Mouse (Mus musculus): Measurements from ENCODE around the gene Olfr1369-ps1. TPM values are rescaled to one million over a fixed set of nuclear protein-coding genes. Genes with fewer than 3 reads are reported as not detected.
A peak's percentile ranks its signal among the peaks of the same experiment; 100 is the strongest.
"Not testable (repeated sequence)": the region's sequence is repeated elsewhere in the genome, so short reads cannot be mapped to it uniquely, and the experiment has no call there.

Gene Olfr1369-ps1
- not detected for total RNA-seq (2021)
- long read RNA-seq, experiment 1 = 0 reads
- long read RNA-seq, experiment 2 = 0 reads

DNA sequence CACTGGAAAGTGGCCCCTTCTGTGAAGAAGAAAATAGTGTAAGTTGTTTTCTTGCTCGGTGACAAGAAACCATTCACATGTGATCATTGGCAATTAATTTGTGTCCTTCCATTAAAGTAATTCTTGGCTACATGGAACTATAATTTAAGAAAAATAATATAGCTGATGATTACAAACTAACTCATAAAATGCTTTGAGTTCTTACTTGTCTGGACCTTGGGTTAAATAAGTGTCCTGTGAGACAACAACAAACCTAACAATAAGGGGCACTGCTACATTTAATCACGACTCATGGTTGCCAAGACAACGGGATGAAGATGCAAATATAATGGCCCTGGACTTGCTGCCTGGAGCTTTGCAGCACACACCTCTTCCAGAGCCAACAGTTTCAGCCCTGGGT is at the start of gene Olfr1369-ps1:
Gene Olfr1369-ps1, plus strand, starts transcription at position 301 of the 400 bp plus-strand sequence.
- DNase-seq; intact Hi-C loops (cut with DNase I; ENCODE audit: low total_unique reads): not testable (repeated sequence)

DNA sequence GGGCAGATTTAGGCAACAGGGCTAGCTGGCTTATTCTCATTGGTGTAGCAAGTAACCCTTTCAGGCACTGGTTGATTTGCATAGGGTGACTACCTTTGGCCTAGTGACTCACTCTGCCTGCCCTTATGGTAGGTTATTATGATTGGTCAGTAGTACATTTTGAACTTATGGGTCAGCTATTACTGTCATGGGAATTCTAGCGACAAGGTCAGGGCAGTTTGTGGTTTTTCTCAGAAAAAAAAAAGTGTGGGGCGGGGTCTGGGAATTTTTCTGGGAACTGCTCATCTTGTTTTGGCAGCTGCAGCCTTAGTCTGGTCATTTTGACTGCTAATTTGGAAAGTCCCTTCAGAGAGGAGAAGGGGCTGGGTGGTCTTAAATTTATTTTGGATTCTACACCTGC is 45.3 kb upstream of the Olfr1369-ps1 start:
- no peak for DNase-seq
- intact Hi-C loops (cut with DNase I; ENCODE audit: low total_unique reads) = no loop called here

DNA sequence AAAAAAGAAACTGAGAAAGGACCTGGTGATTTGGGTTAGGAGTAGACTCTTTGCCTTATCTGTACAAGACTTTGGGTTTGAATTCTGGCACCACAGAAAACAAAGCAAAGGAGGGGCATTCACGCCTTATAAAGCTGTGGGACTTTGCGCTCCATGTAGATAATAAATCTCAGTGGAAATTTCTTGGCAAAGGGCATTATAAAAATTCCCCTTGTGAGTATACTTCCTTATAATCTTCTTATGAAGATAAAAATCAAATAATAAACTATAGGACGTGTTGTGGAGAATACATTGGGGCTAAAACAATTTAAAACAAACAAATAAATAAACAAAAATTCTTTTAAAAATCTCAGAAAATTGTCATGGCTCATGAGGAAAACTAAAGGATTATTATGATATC is 36.4 kb upstream of the Olfr1369-ps1 start, which contains the start of gene Olfr1370:
Gene Olfr1370, minus strand, starts transcription at position 101 of the 400 bp plus-strand sequence.
- intact Hi-C loops (cut with DNase I; ENCODE audit: low total_unique reads) = no loop called here
- no peak for DNase-seq

DNA sequence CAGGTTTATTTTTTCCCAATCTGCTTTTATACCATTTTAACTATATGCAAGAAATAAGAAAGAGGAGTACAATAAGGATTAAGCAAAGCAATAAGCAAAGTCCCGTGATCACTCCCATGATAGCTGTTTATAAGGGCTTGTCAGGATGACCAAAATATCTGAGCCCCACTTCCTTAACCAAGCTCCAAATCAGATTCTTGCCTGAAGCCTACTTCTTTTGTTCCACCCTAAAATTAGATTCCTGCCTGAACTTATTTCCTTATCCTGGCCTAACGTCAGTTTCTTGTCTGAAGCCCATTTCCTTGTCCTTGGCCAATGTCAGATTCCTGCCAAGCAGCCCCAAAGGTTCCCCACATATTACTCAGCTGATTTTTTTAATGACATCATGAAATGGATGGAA is 28.6 kb upstream of the Olfr1369-ps1 start:
- intact Hi-C loops (cut with DNase I; ENCODE audit: low total_unique reads) = no loop called here
- no peak for DNase-seq

DNA sequence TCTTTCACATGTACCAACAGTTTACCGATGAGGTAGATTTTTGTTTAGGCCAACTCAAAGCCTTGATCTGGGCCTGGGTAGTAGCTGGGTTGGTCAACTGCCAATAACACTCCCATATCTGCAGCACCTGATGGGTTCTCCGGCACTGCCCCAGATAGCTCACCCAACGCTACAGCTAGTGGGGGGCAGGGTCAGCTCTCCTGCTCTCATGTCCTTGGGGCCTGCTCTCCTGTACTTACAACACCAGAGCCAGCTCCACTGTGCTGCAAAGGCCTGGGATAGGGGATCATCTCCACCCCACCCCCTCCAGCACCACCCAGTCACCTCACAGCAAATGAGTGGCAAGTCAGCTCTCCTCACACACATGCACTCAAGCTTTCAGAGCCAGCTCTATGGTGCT is 1.5 kb upstream of the Olfr1369-ps1 start:
- intact Hi-C loops (cut with DNase I; ENCODE audit: low total_unique reads) = no loop called here

DNA sequence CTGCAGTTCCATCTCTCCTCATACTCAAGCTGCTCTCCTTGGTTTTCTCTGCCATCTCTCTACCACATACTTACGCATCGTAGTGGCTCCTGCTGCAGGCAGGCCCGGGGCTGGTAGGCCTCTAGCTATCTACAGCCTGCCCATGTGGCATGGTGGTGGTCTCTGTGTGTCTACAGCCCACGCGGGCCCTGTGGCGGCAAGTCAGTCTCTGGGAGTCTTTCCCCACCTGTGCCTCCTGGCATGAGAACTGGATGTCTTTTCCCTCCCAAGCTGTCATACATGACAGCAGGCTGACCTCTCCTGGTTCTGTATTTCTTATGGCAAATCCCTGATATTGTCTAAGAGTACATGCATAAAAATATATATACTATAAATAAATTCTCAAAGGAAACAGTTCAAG is 842 bp upstream of the Olfr1369-ps1 start:
- no peak for DNase-seq
- intact Hi-C loops (cut with DNase I; ENCODE audit: low total_unique reads) = no loop called here

More for the DNA sequence above, 1.5 kb upstream of the Olfr1369-ps1 start:
- no peak for DNase-seq

DNA sequence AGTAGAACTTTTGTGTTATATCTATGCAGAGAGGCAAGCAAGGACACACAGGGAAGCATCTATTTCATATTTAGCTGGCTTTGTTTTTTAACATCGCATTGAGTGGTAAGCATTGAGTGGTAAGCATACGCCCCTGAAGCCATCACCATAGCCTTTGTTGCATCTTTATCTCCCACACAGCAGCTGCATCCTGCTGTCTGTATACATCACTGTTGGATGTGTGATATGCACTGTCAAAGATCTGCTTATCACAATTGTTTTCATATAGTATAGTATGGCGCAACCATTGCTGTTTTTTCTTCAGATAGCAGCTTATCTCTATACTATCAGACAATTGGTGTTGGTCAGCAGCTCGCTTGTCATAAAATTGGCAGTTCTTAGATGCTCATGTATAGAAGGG is 2.8 kb downstream of the Olfr1369-ps1 start:
- DNase-seq = no peak
- intact Hi-C loops (cut with DNase I; ENCODE audit: low total_unique reads) = no loop called here

DNA sequence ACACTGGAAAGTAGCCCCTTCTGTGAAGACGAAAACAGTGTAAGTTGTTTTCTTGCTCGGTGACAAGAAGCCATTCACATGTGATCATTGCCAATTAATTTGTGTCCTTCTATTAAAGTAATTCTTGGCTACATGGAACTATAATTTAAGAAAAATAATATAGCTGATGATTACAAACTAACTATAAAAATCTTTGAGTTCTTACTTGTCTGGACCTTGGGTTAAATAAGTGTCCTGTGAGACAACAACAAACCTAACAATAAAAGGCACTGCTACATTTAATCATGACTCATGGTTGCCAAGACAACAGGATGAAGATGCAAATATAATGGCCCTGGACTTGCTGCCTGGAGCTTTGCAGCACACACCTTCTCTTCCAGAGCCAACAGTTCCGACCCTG is 18.1 kb downstream of the Olfr1369-ps1 start, which contains the start of gene Olfr263:
Gene Olfr263, plus strand, starts transcription at position 301 of the 400 bp plus-strand sequence.
- DNase-seq; intact Hi-C loops (cut with DNase I; ENCODE audit: low total_unique reads): not testable (repeated sequence)

DNA sequence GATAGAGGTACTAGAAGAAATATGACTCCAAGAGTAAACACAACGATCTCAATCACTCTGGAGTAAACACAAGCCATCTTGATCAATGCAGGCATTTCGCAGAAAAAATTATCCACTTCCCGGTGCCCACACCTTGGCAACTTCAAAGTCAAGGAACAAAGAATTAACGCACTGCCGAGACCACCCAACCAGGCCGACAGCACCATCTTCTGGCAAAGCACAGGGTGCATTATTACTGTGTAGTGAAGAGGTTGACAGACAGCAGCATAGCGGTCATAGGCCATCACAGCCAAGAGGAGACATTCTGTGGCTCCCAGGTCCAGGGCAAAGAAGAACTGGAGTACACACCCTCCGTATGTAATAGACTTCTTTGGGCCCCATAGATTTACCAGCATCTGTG is 31.1 kb downstream of the Olfr1369-ps1 start:
- DNase-seq = no peak
- intact Hi-C loops (cut with DNase I; ENCODE audit: low total_unique reads) = no loop called here

DNA sequence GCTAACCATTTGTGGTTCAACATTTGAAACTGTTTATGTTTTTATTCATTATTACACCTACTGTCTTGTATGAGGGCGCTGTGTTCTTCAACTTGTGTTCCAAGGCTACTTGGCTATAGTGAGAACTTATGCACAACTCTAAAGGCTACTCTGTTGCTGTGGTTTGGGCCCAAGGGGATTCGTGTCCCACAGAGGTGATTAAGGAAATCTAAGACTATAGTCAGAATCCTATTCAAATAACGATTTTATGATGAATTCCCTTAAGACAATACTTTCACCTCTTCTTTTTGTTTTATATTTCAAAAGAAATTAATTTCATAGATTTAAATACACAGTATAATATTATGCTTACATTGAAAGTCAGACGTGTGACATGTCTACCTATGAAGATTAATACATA is 34.5 kb downstream of the Olfr1369-ps1 start, which contains the start of gene Olfr1368:
Gene Olfr1368, minus strand, starts transcription at position 101 of the 400 bp plus-strand sequence.
- DNase-seq = no peak
- intact Hi-C loops (cut with DNase I; ENCODE audit: low total_unique reads) = no loop called here

DNA sequence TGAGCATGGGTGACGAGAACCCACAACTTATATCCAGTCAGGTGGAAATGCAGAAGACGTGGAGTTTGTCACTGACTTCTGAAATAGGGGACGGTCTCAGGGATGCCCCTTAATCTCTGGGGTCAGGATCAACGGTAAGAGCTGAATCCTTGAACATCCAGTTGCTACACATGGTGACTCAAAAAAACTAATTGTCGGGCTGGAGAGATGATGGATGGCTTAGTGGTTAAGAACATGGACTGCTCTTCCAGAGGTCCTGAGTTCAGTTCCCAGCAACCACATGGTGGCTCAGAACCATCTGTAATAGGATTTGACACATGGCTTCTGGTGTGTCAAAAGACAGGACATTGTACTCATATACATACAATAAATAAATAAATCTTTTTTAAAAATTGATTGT is 44.6 kb downstream of the Olfr1369-ps1 start:
- no peak for DNase-seq
- intact Hi-C loops (cut with DNase I; ENCODE audit: low total_unique reads) = no loop called here

DNA sequence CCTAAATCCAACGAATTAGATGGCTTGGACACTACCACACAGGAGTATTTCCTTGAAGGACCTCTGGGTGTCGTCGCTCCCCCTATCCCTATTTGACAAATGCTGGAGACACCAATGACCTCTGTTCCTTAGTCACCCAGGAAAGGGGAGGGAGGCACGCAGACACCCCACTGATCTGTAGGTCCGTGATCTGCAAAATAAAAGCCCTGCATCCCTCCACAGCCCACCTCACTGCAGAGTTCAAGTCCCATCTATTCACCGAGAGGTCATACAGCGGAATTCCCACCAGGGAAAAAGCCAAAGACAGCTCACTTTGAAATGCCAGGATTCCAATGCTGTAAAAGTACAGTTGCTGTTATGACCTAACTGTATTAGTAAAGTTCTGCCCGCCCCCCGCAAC is 46.8 kb downstream of the Olfr1369-ps1 start:
- intact Hi-C loops (cut with DNase I; ENCODE audit: low total_unique reads) = no loop called here
- no peak for DNase-seq

DNA sequence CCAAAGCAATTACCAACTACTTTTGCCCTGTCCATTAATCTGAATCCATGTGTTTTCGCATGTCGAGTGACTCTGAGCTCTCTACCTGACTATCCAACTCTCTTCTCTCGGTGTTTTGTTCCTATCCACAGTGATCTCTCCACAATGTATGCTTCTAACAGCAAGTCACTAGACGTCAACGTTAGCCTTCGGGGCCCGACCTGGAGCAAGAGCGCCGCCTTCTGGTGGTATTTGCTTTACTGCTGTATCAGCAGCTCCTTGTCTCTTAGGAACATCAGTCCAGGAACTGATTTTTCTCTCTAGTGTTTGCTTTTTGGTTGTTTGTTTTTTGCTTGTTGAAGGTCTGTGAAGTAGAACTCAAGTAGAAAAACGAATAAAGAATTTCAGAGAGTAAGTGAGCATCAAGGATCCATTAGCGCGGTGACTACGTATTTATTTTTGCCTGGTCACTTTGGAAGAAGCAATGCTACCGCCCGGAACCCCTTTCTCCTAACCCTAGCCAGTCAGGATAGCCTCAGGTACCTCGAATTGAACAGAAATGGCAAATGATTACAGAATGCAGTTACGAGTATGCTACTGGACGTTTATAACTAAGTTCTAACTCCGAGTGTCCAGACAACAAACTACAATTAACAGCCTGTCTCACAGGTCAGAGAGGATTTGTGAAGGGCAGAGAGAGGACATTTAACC is 47.6 kb downstream of the Olfr1369-ps1 start:
- DNase-seq = peak; percentile 81
- intact Hi-C loops (cut with DNase I; ENCODE audit: low total_unique reads) = no loop called here

DNA sequence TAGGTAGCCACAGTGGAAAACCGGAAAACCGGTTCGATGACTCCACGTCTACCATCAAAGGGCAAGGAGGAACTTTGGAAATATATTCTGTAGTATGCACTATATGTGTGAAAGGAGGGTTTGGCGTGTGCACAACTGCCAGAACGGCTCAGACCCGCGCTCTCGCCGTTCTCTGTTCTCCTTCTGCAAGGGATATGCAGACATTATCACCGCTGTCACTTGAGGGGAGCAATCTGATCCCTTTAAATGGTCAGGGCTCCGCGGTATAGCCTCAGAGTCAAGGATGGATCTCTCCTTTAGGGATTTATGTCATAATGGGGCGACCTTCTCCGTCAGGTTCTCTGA is 48.2 kb downstream of the Olfr1369-ps1 start:
- DNase-seq = no peak
- intact Hi-C loops (cut with DNase I; ENCODE audit: low total_unique reads) = no loop called here

DNA sequence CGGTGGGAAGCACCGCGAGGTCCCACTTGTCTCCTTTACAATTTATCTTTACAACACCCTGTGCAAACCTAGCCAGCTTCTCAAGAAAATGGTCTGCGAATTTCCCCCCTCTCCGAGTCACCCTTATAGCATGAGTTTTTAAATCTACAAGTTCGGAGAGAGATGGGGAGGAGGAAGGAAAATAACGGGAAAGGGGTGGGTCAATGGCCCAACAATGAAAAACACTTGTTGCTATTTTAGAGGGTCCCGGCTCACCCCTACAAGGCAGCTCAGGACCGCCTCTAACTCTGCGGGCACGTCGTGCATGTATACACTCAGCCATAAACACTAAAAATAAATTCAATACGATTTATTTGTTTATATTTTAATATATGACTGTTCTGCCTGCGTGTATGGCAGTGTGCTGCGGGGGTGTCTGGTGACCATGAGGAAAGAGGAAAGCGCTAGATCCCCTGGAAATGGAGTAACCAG is 48.8 kb downstream of the Olfr1369-ps1 start:
- intact Hi-C loops (cut with DNase I; ENCODE audit: low total_unique reads) = no loop called here
- no peak for DNase-seq

DNA sequence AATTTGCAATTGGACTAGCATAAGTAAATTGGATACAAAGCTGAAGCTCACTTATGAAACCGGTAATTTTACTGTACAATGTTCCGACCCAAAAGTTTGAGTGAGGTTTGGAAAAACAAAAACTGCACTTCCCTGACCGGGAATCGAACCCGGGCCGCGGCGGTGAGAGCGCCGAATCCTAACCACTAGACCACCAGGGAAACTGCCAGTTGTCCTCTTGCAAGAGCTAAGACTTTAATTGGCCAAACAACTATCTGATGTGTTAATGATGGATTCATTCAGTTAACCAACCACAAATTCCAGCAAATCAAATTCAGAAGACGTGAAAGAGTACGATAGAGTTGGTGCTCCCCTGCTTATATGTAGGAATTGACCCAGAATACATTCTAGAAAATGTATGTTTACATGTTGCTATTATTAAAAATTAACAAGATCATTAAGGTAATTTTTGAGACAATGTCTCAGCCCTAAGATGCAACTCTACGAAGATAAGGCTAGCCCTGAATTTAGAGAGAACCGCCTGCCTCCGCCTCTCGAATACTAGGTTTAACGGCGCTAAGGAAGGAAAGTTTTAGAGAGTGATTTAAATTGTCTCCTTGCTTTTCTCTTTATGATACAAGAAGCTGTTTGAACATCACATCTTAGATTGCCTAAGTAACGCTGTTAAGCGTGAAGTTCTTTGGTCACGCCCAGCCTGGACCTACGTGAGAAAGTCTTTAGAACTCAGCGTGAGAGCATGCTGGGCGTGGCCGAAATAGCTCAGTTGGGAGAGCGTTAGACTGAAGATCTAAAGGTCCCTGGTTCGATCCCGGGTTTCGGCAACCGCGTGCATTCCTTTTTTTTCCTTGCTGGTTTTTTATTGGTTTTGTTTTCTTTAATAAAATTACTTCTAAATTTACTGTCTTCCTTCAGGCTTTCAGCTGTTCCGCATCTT is 49.6 kb downstream of the Olfr1369-ps1 start:
- DNase-seq = peak; percentile 83
- intact Hi-C loops (cut with DNase I; ENCODE audit: low total_unique reads) = no loop called here

DNA sequence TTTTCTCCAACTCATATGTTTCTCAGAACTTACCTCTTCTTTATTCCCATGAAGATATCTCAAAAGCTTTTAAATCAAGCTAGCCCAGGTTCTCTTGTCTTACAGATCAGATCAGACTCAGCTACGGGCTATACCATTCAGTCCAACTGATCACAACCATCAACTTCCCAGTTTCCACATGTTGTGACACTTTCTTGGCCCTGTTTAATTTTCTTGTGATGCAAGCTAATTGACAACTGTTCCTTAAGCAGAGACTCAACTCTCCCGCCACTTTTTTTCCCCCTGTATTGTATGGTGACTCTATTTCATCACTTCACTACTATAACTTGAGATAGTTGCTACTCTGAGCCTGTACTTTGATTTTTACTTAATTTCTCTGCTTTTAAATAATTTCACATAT is 50.3 kb downstream of the Olfr1369-ps1 start:
- DNase-seq = no peak
- intact Hi-C loops (cut with DNase I; ENCODE audit: low total_unique reads) = no loop called here

DNA sequence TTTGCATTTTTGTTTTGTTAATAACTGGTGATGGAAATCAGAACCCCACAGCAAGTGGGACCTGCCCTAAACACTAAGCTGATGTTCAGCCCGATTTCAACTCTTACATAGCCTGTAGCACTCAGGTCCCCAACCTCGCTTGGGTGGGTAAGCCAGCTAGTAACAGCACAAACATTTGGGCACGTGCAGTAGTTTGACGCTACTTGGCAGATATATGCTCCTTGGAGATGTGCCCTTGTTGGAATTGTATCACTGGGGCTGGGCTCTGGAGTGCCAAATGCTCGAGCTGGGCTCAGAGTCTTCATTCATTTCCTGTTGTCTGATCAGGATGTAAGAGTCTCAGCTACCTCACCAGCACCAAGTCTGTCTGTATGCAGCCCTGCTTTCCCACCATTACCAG is 51.3 kb downstream of the Olfr1369-ps1 start:
- no peak for DNase-seq
- intact Hi-C loops (cut with DNase I; ENCODE audit: low total_unique reads) = no loop called here

DNA sequence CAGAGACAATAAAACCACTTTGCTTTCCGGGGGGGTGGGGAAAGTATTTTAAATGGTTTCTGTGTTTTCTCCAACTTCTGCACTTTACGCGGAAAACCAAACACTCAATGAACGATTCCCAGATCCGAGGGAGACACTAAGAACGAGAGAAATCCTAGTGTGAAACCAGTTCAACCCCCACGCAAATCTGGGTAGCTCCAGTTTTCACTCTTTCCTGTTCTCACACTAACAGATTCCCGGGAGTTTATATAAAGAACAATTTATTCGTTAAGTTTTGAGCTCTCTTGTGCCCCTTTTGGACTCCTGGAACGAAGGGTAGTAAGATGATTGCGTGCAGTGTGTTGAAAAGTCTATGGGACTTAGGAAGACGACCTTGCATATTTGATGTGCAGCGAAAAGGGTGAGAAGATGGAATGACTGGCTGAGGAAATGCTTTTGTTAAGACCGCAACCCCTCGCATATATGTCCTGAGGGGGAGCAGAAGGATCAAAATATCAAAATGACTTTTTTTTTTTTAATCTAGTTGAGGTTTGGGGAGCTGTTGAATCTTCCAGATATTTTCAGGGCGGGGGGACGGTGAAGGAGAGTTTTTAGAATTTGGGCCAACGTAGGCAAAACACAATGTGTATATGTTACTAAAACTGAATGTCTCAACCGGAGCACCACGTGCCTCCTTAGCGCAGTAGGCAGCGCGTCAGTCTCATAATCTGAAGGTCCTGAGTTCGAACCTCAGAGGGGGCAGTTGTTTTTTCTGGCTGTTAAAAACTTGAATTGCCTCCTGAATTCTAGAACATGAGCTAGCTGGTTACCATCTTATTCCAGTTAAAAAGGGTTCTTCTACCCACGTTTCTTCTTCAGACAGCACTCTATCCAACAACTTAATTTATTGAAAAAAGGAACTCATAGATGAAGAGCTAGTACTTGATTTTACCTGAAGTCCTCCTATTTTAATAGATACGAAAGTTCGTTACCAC is 55.9 kb downstream of the Olfr1369-ps1 start:
- intact Hi-C loops (cut with DNase I; ENCODE audit: low total_unique reads) = no loop called here
- peak; percentile 52 for DNase-seq

All from gastrocnemius, postnatal 14 days (tissue).